Mouse (Mus musculus) kidney, postnatal 0 days (tissue): ENCODE data around the gene Rprd1b. TPM values are rescaled to one million over a fixed set of nuclear protein-coding genes. Genes with fewer than 3 reads are reported as not detected.
A peak's percentile ranks its signal among the peaks of the same experiment; 100 is the strongest.
"Not testable (repeated sequence)": the region's sequence is repeated elsewhere in the genome, so short reads cannot be mapped to it uniquely, and the experiment has no call there.

Experiments
- ATAC-seq: fragments of 200-750 bp; cut with Nextera tagmentation; replicated peaks from 2 replicates; pipeline ENCODE4 v1.8.0; 2017; ENCODE audit warnings: low read depth, moderate number of reproducible peaks, moderate TSS enrichment, moderate library complexity; ENCODE audit not compliant: low FRiP score
- DNase-seq: peaks from one replicate; pipeline ENCODE4 v3.0.0-alpha.2; 2016; ENCODE audit warnings: low spot score
- H3K27ac ChIP-seq: fragments of 300-500 bp; sonication (generic); 2 replicates; pipeline ENCODE4 v1.5.1; 2014; ENCODE audit warnings: mild to moderate bottlenecking
- H3K27me3 ChIP-seq: fragments of 300-500 bp; sonication (generic); 2 replicates; pipeline ENCODE4 v1.6.1; 2014; ENCODE audit warnings: low read length, mixed read lengths; ENCODE audit not compliant: insufficient read depth
- H3K36me3 ChIP-seq: fragments of 300-500 bp; sonication (generic); 2 replicates; pipeline ENCODE4 v1.6.1; 2014; ENCODE audit warnings: low read length, mixed read lengths; ENCODE audit not compliant: insufficient read depth
- H3K4me1 ChIP-seq: fragments of 300-500 bp; sonication (generic); replicated peaks from 2 replicates; pipeline ENCODE4 v1.6.1; 2014; ENCODE audit warnings: antibody characterized with exemption, low read length, mixed read lengths; ENCODE audit not compliant: insufficient read depth
- H3K4me2 ChIP-seq: fragments of 300-500 bp; sonication (generic); 2 replicates; pipeline ENCODE4 v1.6.1; 2014; ENCODE audit warnings: mild to moderate bottlenecking, low read length, moderate library complexity, mixed read lengths
- H3K4me3 ChIP-seq: fragments of 300-500 bp; sonication (generic); replicated peaks from 2 replicates; pipeline ENCODE4 v1.5.1; 2014; ENCODE audit warnings: low read depth, low read length
- H3K9ac ChIP-seq: fragments of 300-500 bp; sonication (generic); 2 replicates; pipeline ENCODE4 v1.6.1; 2014; ENCODE audit warnings: low read depth, low read length
- H3K9me3 ChIP-seq: fragments of 300-500 bp; sonication (generic); replicated peaks from 2 replicates; pipeline ENCODE4 v1.6.1; 2016; ENCODE audit warnings: low read length, inconsistent platforms, mixed read lengths
- CTCF ChIP-seq: IDR thresholded peaks from 2 replicates; pipeline ENCODE4 v1.5.1; 2016; ENCODE audit warnings: antibody characterized with exemption, low read depth, mild to moderate bottlenecking, moderate library complexity
- WGBS: fragments of 180-500 bp; shearing (Covaris S2); extraction: QIAGEN DNeasy Blood & Tissue Kit; methylation state at CpG from one replicate; pipeline ENCODE4 v1.1.7; 2014; 5-methylcytosine and 5-hydroxymethylcytosine counted together
- polyA plus RNA-seq: library from polyadenylated mRNA; unstranded; fragments of >200 nt; fragmentation: Nextera tagmentation; extraction: Ambion mirVana; gene quantifications from 2 replicates; pipeline ENCODE4 v1.2.1, GENCODE M21; 2015

The Rprd1b gene
- polyA plus RNA-seq, 1 experiment from 2014 or later = 29.6 TPM

GRCm38 (mm10) chr2:158048718-158049117 lies 20.4 kb downstream of the Rprd1b start:
- 94% methylated on average over 1 of the region's 1 CpGs for WGBS
- no peak for TF ChIP-seq CTCF
- DNase-seq = peak; percentile 65
- no peak overlapping the region for H3K4me2 ChIP-seq
- H3K9ac ChIP-seq = no peak overlapping the region
- H3K36me3 ChIP-seq = peaks cover 35% of the 10 kb centered on the region
- H3K4me1 ChIP-seq = no peaks in the 10 kb centered on the region
- H3K27ac ChIP-seq = no peak overlapping the region
- no peak for ATAC-seq
- no peaks in the 10 kb centered on the region for H3K27me3 ChIP-seq
- no peak overlapping the region for H3K4me3 ChIP-seq
- no peaks in the 10 kb centered on the region for H3K9me3 ChIP-seq

- Histone ChIP-seq H3K27ac (no peak overlapping the region), H3K9me3 (no peaks in the 10 kb centered on the region), H3K4me3 (no peak overlapping the region), H3K4me1 (no peaks in the 10 kb centered on the region), H3K36me3 (peaks cover 23% of the 10 kb centered on the region), H3K9ac (no peak overlapping the region), H3K27me3 (no peaks in the 10 kb centered on the region), H3K4me2 (no peak overlapping the region)
- ATAC-seq (no peak), DNase-seq (no peak)
- WGBS = 95% methylated on average over 8 of the region's 8 CpGs
- TF ChIP-seq CTCF = no peak
Measured at GRCm38 (mm10) chr2:158050116-158050515, 21.8 kb downstream of the Rprd1b start.

GRCm38 (mm10) chr2:158054596-158054995 lies 26.3 kb downstream of the Rprd1b start:
- Histone ChIP-seq H3K9me3 (no peaks in the 10 kb centered on the region), H3K4me3 (no peak overlapping the region), H3K4me1 (no peaks in the 10 kb centered on the region), H3K27ac (no peak overlapping the region), H3K27me3 (no peaks in the 10 kb centered on the region), H3K36me3 (peaks cover 28% of the 10 kb centered on the region), H3K9ac (no peak overlapping the region), H3K4me2 (no peak overlapping the region)
- ATAC-seq (no peak), DNase-seq (no peak)
- 90% methylated on average over 3 of the region's 3 CpGs for WGBS
- no peak for TF ChIP-seq CTCF

GRCm38 (mm10) chr2:158055383-158055782 lies 27.1 kb downstream of the Rprd1b start:
- H3K36me3 ChIP-seq = peaks cover 31% of the 10 kb centered on the region
- not testable (repeated sequence) for H3K27me3 ChIP-seq, H3K4me2 ChIP-seq, DNase-seq, H3K27ac ChIP-seq, H3K9ac ChIP-seq, H3K4me3 ChIP-seq, H3K9me3 ChIP-seq, H3K4me1 ChIP-seq, ATAC-seq
- TF ChIP-seq CTCF = 0 out of 2 replicates have a peak, but pooled peaks have one; percentile 19
- 83% methylated on average over 8 of the region's 8 CpGs for WGBS

GRCm38 (mm10) chr2:158057030-158057429 lies 28.7 kb downstream of the Rprd1b start:
- Histone ChIP-seq H3K36me3 (peaks cover 41% of the 10 kb centered on the region), H3K27me3 (no peaks in the 10 kb centered on the region), H3K4me3 (no peak overlapping the region), H3K4me2 (no peak overlapping the region), H3K27ac (no peak overlapping the region), H3K9me3 (no peaks in the 10 kb centered on the region), H3K9ac (no peak overlapping the region), H3K4me1 (no peaks in the 10 kb centered on the region)
- TF ChIP-seq CTCF = no peak
- DNase-seq (no peak), ATAC-seq (no peak)
- 95% methylated on average over 3 of the region's 3 CpGs for WGBS

GRCm38 (mm10) chr2:158058534-158058933 lies 30.2 kb downstream of the Rprd1b start:
- Histone ChIP-seq H3K27ac (no peak overlapping the region), H3K9ac (no peak overlapping the region), H3K4me1 (no peaks in the 10 kb centered on the region), H3K27me3 (no peaks in the 10 kb centered on the region), H3K4me2 (no peak overlapping the region), H3K9me3 (no peaks in the 10 kb centered on the region), H3K36me3 (peaks cover 46% of the 10 kb centered on the region), H3K4me3 (no peak overlapping the region)
- DNase-seq (no peak), ATAC-seq (no peak)
- TF ChIP-seq CTCF = no peak
- 82% methylated on average over 10 of the region's 10 CpGs for WGBS

- Histone ChIP-seq H3K9ac (no peak overlapping the region), H3K27ac (no peak overlapping the region), H3K4me3 (no peak overlapping the region), H3K9me3 (no peaks in the 10 kb centered on the region), H3K4me2 (no peak overlapping the region), H3K27me3 (no peaks in the 10 kb centered on the region), H3K4me1 (no peaks in the 10 kb centered on the region), H3K36me3 (peaks cover 46% of the 10 kb centered on the region)
- DNase-seq = no peak
- no peak for TF ChIP-seq CTCF
- no peak for ATAC-seq
- 74% methylated on average over 8 of the region's 8 CpGs for WGBS
Measured at GRCm38 (mm10) chr2:158059666-158060105, 31.4 kb downstream of the Rprd1b start.
